Mouse (Mus musculus): Measurements from ENCODE around the gene Tmprss3.

- no peak for TF ChIP-seq POLR2A (IDR thresholded peaks at IDR 0.05; ENCODE audit: insufficient read depth, low read length)
- no peak for TF ChIP-seq EP300 (IDR thresholded peaks at IDR 0.05; ENCODE audit: insufficient read depth, low read depth, low read length)
These were observed 63.9 kb downstream of the Tmprss3 start for GRCm38 (mm10) chr17:31134913-31135312.
